Mouse (Mus musculus) stomach, adult 2 months (tissue): ENCODE results near the gene Gm4922. TPM values are rescaled to one million over a fixed set of nuclear protein-coding genes. Genes with fewer than 3 reads are reported as not detected.

ENCODE experiments used
- polyA plus RNA-seq: library from polyadenylated mRNA; depleted of rRNA; stranded (reverse); fragments of >200 nt; gene quantifications from 2 replicates; pipeline ENCODE4 v1.2.3, GENCODE M21; 2012; rRNA removed

Gene Gm4922
- not detected in 2 replicates for polyA plus RNA-seq

GRCm38 (mm10) chr10:18786693-18787092, at the start of gene Gm4922:
Gene Gm4922, minus strand, starts transcription at chr10:18786793.

GRCm38 (mm10) chr10:18743286-18744142, 43.1 kb downstream of the Gm4922 start, which contains the start of gene Arfgef3:
Gene Arfgef3, minus strand, starts transcription at chr10:18743949.

Other genes starting within 250 kb of the Gm4922 start
- gene Hebp2, start 240.7 kb downstream of the Gm4922 start, polyA plus RNA-seq: 5.0 and 6.8 TPM in 2 replicates
- gene Arfgef3, start 42.8 kb downstream of the Gm4922 start, polyA plus RNA-seq: 1.9 and 3.2 TPM in 2 replicates
- 444 and 769 TPM in 2 replicates for gene Perp, start 58.2 kb upstream of the Gm4922 start, polyA plus RNA-seq
- gene Tnfaip3, start 228.9 kb upstream of the Gm4922 start, polyA plus RNA-seq: 0.83 and 1.2 TPM in 2 replicates